Mouse (Mus musculus): ENCODE results near the gene Smoc2. TPM values are rescaled to one million over a fixed set of nuclear protein-coding genes. Genes with fewer than 3 reads are reported as not detected.
A peak's percentile ranks its signal among the peaks of the same experiment; 100 is the strongest.

The Smoc2 gene
- total and polyA plus RNA-seq, 3 experiments, result 0.34 TPM; not detected in 2

- Histone ChIP-seq H3K36me3 (replicated peaks in 1 of 2; ENCODE audit: control insufficient read depth in 1 of 2, insufficient read depth in 1 of 2, low read length in 1 of 2) (no peaks in the 10 kb centered on the region), H3K9me3 (replicated peaks; ENCODE audit: low read length) (no peaks in the 10 kb centered on the region), H3K27me3 (replicated peaks) (peaks cover 57% of the 10 kb centered on the region), H3K4me3 (replicated peaks in 1 of 3; ENCODE audit: low read depth in 2 of 3, low read length in 2 of 3, poor library complexity in 1 of 3) (no peak overlapping the region), H3K9ac (ENCODE audit: insufficient read depth, low read depth) (no peak overlapping the region), H3K79me2 (replicated peaks; ENCODE audit: control insufficient read depth, extremely low read depth, insufficient read depth, poor library complexity, severe bottlenecking) (no peaks in the 10 kb centered on the region), H3K4me2 (ENCODE audit: insufficient read depth, low read depth, poor library complexity, severe bottlenecking) (no peak overlapping the region), H3K4me1 (ENCODE audit: control insufficient read depth in 1 of 2, insufficient read depth in 2 of 2) (no peaks in the 10 kb centered on the region), H3K27ac (ENCODE audit: insufficient read depth, low read depth) (no peak overlapping the region)
- in situ Hi-C loops (cut with MboI; ENCODE audit: low pct_ligation_motif_present, low pct_unique_long_range_greater_than_20kb, low sequenced_read_pairs) (no loop called here), dilution Hi-C loops (cut with MboI; ENCODE audit: extremely low pct_ligation_motif_present, extremely low pct_unique_long_range_greater_than_20kb, low sequenced_read_pairs) (no loop called here)
- DNase-seq (ENCODE audit: extremely low read depth), result peak; percentile 67
- TF ChIP-seq JUN (IDR thresholded peaks at IDR 0.05; ENCODE audit: insufficient read depth, low read depth, low read length) (no peak), POLR2A (IDR thresholded peaks at IDR 0.05; ENCODE audit: low read depth, low read length) (no peak), KAT2A (IDR thresholded peaks at IDR 0.05; ENCODE audit: insufficient replicate concordance, low read length) (no peak), MYC (IDR thresholded peaks at IDR 0.05; ENCODE audit: low read depth, low read length) (no peak), CTCF (conservative IDR thresholded peaks at IDR 0.05 in 1 of 2, IDR thresholded peaks at IDR 0.05 in 1 of 2; ENCODE audit: low read depth in 2 of 2, low read length in 2 of 2) (peak; percentile 71 to 79), TBP (conservative IDR thresholded peaks at IDR 0.05; ENCODE audit: low read depth, low read length) (no peak), SMC3 (IDR thresholded peaks at IDR 0.05; ENCODE audit: low read depth, low read length) (peak; percentile 64), NRF1 (IDR thresholded peaks at IDR 0.05; ENCODE audit: low read depth, low read length) (no peak), RAD21 (IDR thresholded peaks at IDR 0.05; ENCODE audit: low read depth, low read length) (peak; percentile 80), ETS1 (conservative IDR thresholded peaks at IDR 0.05; ENCODE audit: low read depth, low read length) (no peak)
These were observed 46.7 kb upstream of the Smoc2 start for GRCm38 (mm10) chr17:14232629-14233028.

GRCm38 (mm10) chr17:14233658-14234057 is 45.6 kb upstream of the Smoc2 start:
- H3K4me1 ChIP-seq (ENCODE audit: control insufficient read depth in 1 of 2, insufficient read depth in 2 of 2), result no peaks in the 10 kb centered on the region
- TF ChIP-seq SIN3A (IDR thresholded peaks at IDR 0.05; ENCODE audit: low read length), result no peak
- no peak for TF ChIP-seq E2F4 (IDR thresholded peaks at IDR 0.05; ENCODE audit: insufficient replicate concordance, low read depth, low read length)
- peak; percentile 25 for TF ChIP-seq RAD21 (IDR thresholded peaks at IDR 0.05; ENCODE audit: low read depth, low read length)
- TF ChIP-seq CTCF (conservative IDR thresholded peaks at IDR 0.05 in 1 of 2, IDR thresholded peaks at IDR 0.05 in 1 of 2; ENCODE audit: low read depth in 2 of 2, low read length in 2 of 2), result peak in 1 of 2 experiments; percentile 33; a peak in 2 of 4 replicates
- H3K9ac ChIP-seq (ENCODE audit: insufficient read depth, low read depth), result no peak overlapping the region
- H3K9me3 ChIP-seq (replicated peaks; ENCODE audit: low read length), result no peaks in the 10 kb centered on the region
- H3K79me2 ChIP-seq (replicated peaks; ENCODE audit: control insufficient read depth, extremely low read depth, insufficient read depth, poor library complexity, severe bottlenecking), result no peaks in the 10 kb centered on the region
- H3K4me2 ChIP-seq (ENCODE audit: insufficient read depth, low read depth, poor library complexity, severe bottlenecking), result no peak overlapping the region
- in situ Hi-C loops (cut with MboI; ENCODE audit: low pct_ligation_motif_present, low pct_unique_long_range_greater_than_20kb, low sequenced_read_pairs) (no loop called here), dilution Hi-C loops (cut with MboI; ENCODE audit: extremely low pct_ligation_motif_present, extremely low pct_unique_long_range_greater_than_20kb, low sequenced_read_pairs) (no loop called here)
- peaks cover 62% of the 10 kb centered on the region for H3K27me3 ChIP-seq (replicated peaks)
- no peak overlapping the region for H3K27ac ChIP-seq (ENCODE audit: insufficient read depth, low read depth)
- no peaks in the 10 kb centered on the region for H3K36me3 ChIP-seq (replicated peaks in 1 of 2; ENCODE audit: control insufficient read depth in 1 of 2, insufficient read depth in 1 of 2, low read length in 1 of 2)
- no peak overlapping the region for H3K4me3 ChIP-seq (replicated peaks in 1 of 3; ENCODE audit: low read depth in 2 of 3, low read length in 2 of 3, poor library complexity in 1 of 3)
- no peak for DNase-seq (ENCODE audit: extremely low read depth)

GRCm38 (mm10) chr17:14234774-14235389 is 44.4 kb upstream of the Smoc2 start:
- H3K4me2 ChIP-seq (ENCODE audit: insufficient read depth, low read depth, poor library complexity, severe bottlenecking), result no peak overlapping the region

More at GRCm38 (mm10) chr17:14234774-14235389, 44.4 kb upstream of the Smoc2 start:
- dilution Hi-C loops (cut with MboI; ENCODE audit: extremely low pct_ligation_motif_present, extremely low pct_unique_long_range_greater_than_20kb, low sequenced_read_pairs) (no loop called here), in situ Hi-C loops (cut with MboI; ENCODE audit: low pct_ligation_motif_present, low pct_unique_long_range_greater_than_20kb, low sequenced_read_pairs) (no loop called here)
- no peaks in the 10 kb centered on the region for H3K79me2 ChIP-seq (replicated peaks; ENCODE audit: control insufficient read depth, extremely low read depth, insufficient read depth, poor library complexity, severe bottlenecking)
- H3K27me3 ChIP-seq (replicated peaks), result peaks cover 70% of the 10 kb centered on the region
- no peaks in the 10 kb centered on the region for H3K4me1 ChIP-seq (ENCODE audit: control insufficient read depth in 1 of 2, insufficient read depth in 2 of 2)
- H3K36me3 ChIP-seq (replicated peaks in 1 of 2; ENCODE audit: control insufficient read depth in 1 of 2, insufficient read depth in 1 of 2, low read length in 1 of 2), result no peaks in the 10 kb centered on the region
- no peak for DNase-seq (ENCODE audit: extremely low read depth)
- no peak overlapping the region for H3K27ac ChIP-seq (ENCODE audit: insufficient read depth, low read depth)
- TF ChIP-seq MAX (IDR thresholded peaks at IDR 0.05; ENCODE audit: low read length), result no peak
- no peak for TF ChIP-seq CHD1 (IDR thresholded peaks at IDR 0.05; ENCODE audit: low read depth, low read length)
- TF ChIP-seq SMC3 (IDR thresholded peaks at IDR 0.05; ENCODE audit: low read depth, low read length), result no peak
- no peak for TF ChIP-seq BHLHE40 (IDR thresholded peaks at IDR 0.05; ENCODE audit: low read depth, low read length)
- TF ChIP-seq USF1 (IDR thresholded peaks at IDR 0.05; ENCODE audit: low read depth, low read length), result no peak
- H3K4me3 ChIP-seq (replicated peaks in 1 of 3; ENCODE audit: low read depth in 2 of 3, low read length in 2 of 3, poor library complexity in 1 of 3), result no peak overlapping the region
- H3K9ac ChIP-seq (ENCODE audit: insufficient read depth, low read depth), result no peak overlapping the region
- no peaks in the 10 kb centered on the region for H3K9me3 ChIP-seq (replicated peaks; ENCODE audit: low read length)

Measured in CH12.LX (cell line).